Mouse (Mus musculus): ENCODE results near the gene Myo9b.

DNA sequence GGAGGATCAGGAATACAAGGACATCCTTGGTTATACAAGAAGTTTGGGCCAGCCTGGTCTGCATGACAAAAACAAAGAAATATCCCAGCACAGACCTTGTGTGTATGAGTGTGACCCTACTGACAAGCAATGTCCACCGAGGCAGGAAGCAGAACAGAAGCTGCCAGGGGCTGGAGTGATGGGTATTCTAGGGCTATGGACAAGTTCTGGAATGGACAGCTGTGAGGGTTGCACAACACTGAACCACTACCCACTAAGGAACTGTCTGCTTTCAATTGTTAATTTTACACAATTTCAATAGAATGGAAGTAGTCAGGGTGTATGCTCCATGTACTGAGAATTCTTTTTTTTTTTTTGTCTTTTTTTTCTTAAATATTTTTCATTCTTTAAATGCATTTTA, 24.3 kb upstream of the Myo9b start:
- no peak for TF ChIP-seq CTCF (IDR thresholded peaks at IDR 0.05)
- no peak for TF ChIP-seq EP300 (IDR thresholded peaks at IDR 0.05)

Measured in lung, postnatal 0 days (tissue).